ENCODE assay signal across 9 mouse cellular contexts in genomic region chr14:23046330-23046729, GRCm38 (mm10).
DNase-seq lines count a peak whose midpoint lies in the region; ATAC-seq and TF ChIP-seq lines count a peak whose summit lies in the region.
"Had no signal": no experiment of that assay in that cellular context is flagged by ENCODE, and none has a peak within 500 bp of the region (broad histone marks: within the 10 kb centered on the region; RNA-seq: fewer than 3 reads in every experiment).

No protein-coding gene starts in this region.

- no peak overlapping the region for H3K9ac ChIP-seq in forebrain, embryonic 15.5 days (replicated peaks)
- H3K9ac ChIP-seq: limb, embryonic 13.5 days had no signal

- no peak overlapping the region for H3K4me2 ChIP-seq in forebrain, embryonic 15.5 days (replicated peaks)
- H3K4me2 ChIP-seq: limb, embryonic 13.5 days had no signal

- peaks cover 39% of the 10 kb centered on the region for H3K27me3 ChIP-seq in forebrain, embryonic 10.5 days (ENCODE audit: poor library complexity, severe bottlenecking)
- no peaks in the 10 kb centered on the region for H3K27me3 ChIP-seq in forebrain, embryonic 15.5 days
- H3K27me3 ChIP-seq: limb, embryonic 13.5 days had no signal

- no peaks in the 10 kb centered on the region for H3K9me3 ChIP-seq in forebrain, embryonic 10.5 days
- no peaks in the 10 kb centered on the region for H3K9me3 ChIP-seq in forebrain, embryonic 15.5 days
- H3K9me3 ChIP-seq: limb, embryonic 13.5 days had no signal

- TF ChIP-seq POLR2A in lung, adult 2 months (IDR thresholded peaks at IDR 0.05; ENCODE audit: borderline replicate concordance, extremely low read depth, low read depth, low read length): no peak

- peak; percentile 28; the same call in 1 of the 2 replicates for TF ChIP-seq CTCF in lung, adult 2 months (IDR thresholded peaks at IDR 0.05; ENCODE audit: insufficient read depth, low read length)

- no peaks in the 10 kb centered on the region for H3K36me3 ChIP-seq in forebrain, embryonic 10.5 days (replicated peaks)
- H3K36me3 ChIP-seq in forebrain, embryonic 15.5 days: no peaks in the 10 kb centered on the region
- H3K36me3 ChIP-seq: limb, embryonic 13.5 days had no signal

- ATAC-seq in forebrain, embryonic 15.5 days (replicated peaks): no peak; the same call in 1 of the 2 replicates
- ATAC-seq in common myeloid progenitor, adult 5-6 weeks (replicated peaks; ENCODE audit: low read depth, poor library complexity, severe bottlenecking): 0 out of 2 replicates have a peak, but pooled peaks have one; percentile 59
- ATAC-seq in granulocyte monocyte progenitor cell, adult 5-6 weeks (replicated peaks; ENCODE audit: poor library complexity, severe bottlenecking): peak; percentile 63; the same call in 1 of the 2 replicates

- DNase-seq in forebrain, embryonic 10.5 days (ENCODE audit: extremely low spot score, low spot score): peak; percentile 62
- DNase-seq in ZHBTc4 (ENCODE audit: low read depth, low spot score): peak; percentile 63
- DNase-seq in kidney, postnatal 4 days: peak; percentile 82 to 85
- DNase-seq in lung, adult 2 months: peak; percentile 56
- peak; percentile 73 for DNase-seq in right cerebral cortex, postnatal 14 days

- H3K4me1 ChIP-seq in forebrain, embryonic 10.5 days: 0 out of 2 replicates have a peak, but pooled peaks cover 3% of the 10 kb centered on the region
- H3K4me1 ChIP-seq in forebrain, embryonic 15.5 days: no peaks in the 10 kb centered on the region
- H3K4me1 ChIP-seq in lung, adult 2 months (ENCODE audit: control insufficient read depth, insufficient read depth, low read length): no peaks in the 10 kb centered on the region

- WGBS in forebrain, embryonic 10.5 days: 17% methylated on average over 4 of the region's 4 CpGs
- WGBS in forebrain, embryonic 15.5 days: 17% methylated on average over 4 of the region's 4 CpGs
- 21% methylated on average over 4 of the region's 4 CpGs for WGBS in lung, adult 2 months

- no peak overlapping the region for H3K4me3 ChIP-seq in forebrain, embryonic 10.5 days
- H3K4me3 ChIP-seq in forebrain, embryonic 15.5 days: no peak overlapping the region
- H3K4me3 ChIP-seq in lung, adult 2 months (replicated peaks; ENCODE audit: extremely low read depth, low read depth, low read length): no peak overlapping the region
- H3K4me3 ChIP-seq: limb, embryonic 13.5 days had no signal

- H3K27ac ChIP-seq in forebrain, embryonic 10.5 days: no peak overlapping the region
- no peak overlapping the region for H3K27ac ChIP-seq in forebrain, embryonic 15.5 days (replicated peaks)
- H3K27ac ChIP-seq: limb, embryonic 13.5 days had no signal
